Mouse (Mus musculus) heart, embryonic 10.5 days (tissue): ENCODE data around the gene Gpr157. TPM values are rescaled to one million over a fixed set of nuclear protein-coding genes. Genes with fewer than 3 reads are reported as not detected.
"Not testable (repeated sequence)": the region's sequence is repeated elsewhere in the genome, so short reads cannot be mapped to it uniquely, and the experiment has no call there.

Source experiments
- DNase-seq: peaks from one replicate; pipeline ENCODE4 v3.0.0-alpha.2; 2017; ENCODE audit warnings: low spot score
- H3K27ac ChIP-seq: fragments of 300-500 bp; sonication (generic); 2 replicates; pipeline ENCODE4 v1.5.1; 2016; ENCODE audit warnings: mild to moderate bottlenecking
- H3K27me3 ChIP-seq: fragments of 300-500 bp; sonication (generic); 2 replicates; pipeline ENCODE4 v1.6.1; 2016; ENCODE audit warnings: mild to moderate bottlenecking; ENCODE audit not compliant: poor library complexity, insufficient read depth, severe bottlenecking
- H3K36me3 ChIP-seq: fragments of 300-500 bp; sonication (generic); 2 replicates; pipeline ENCODE4 v1.6.1; 2016; ENCODE audit warnings: mild to moderate bottlenecking, moderate library complexity
- H3K4me1 ChIP-seq: fragments of 300-500 bp; sonication (generic); 2 replicates; pipeline ENCODE4 v1.6.1; 2016; ENCODE audit warnings: mild to moderate bottlenecking
- H3K4me3 ChIP-seq: fragments of 300-500 bp; sonication (generic); 2 replicates; pipeline ENCODE4 v1.5.1; 2016; ENCODE audit warnings: mild to moderate bottlenecking, moderate library complexity
- H3K9me3 ChIP-seq: fragments of 300-500 bp; sonication (generic); 2 replicates; pipeline ENCODE4 v1.6.1; 2016; ENCODE audit warnings: mild to moderate bottlenecking, moderate library complexity
- WGBS: fragments of 180-500 bp; shearing (Covaris S2); methylation state at CpG from one replicate; pipeline ENCODE4 v1.1.7; 2016; 5-methylcytosine and 5-hydroxymethylcytosine counted together
- polyA plus RNA-seq: library from polyadenylated mRNA; unstranded; fragments of >200 nt; fragmentation: Nextera tagmentation; extraction: Ambion mirVana; gene quantifications from 2 replicates; pipeline ENCODE4 v1.2.1, GENCODE M21; 2016

The Gpr157 gene
- polyA plus RNA-seq = 0.85 and 2.0 TPM in 2 replicates

- Histone ChIP-seq H3K9me3 (no peaks in the 10 kb centered on the region), H3K4me3 (peak within 1 kb of the TSS; percentile 73), H3K27me3 (peaks cover 39% of the 10 kb centered on the region), H3K4me1 (peaks cover 39% of the 10 kb centered on the region), H3K27ac (peak within 1 kb of the TSS; percentile 84), H3K36me3 (no peaks in the 10 kb centered on the region)
- DNase-seq = peak; percentile 98
- under 1% methylated on average over 54 of the region's 56 CpGs for WGBS
Measured at GRCm38 (mm10) chr4:150087161-150087889, at the start of gene Gpr157. Gene Gpr157 (plus strand): TSS chr4:150087365.

DNA sequence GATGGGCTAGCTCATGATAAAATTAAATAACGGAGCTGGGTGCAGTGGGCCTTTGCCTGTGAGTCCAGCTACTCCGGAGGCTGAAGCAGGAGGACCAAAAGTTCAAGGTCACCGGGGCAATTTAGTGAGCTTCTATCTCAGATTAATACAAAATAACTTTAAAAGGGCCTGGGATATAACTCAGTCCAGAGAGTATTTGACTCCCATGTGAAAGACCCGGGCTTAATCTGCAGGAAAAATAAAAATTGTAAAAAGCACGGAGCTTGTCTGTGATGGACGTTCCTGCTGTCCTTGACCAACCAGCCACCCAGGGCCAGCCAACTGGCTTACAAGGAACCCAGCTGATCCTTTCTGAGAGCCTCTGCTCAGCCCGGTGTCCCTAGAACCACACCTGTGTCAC, 48.6 kb upstream of the Gpr157 start:
- H3K36me3 ChIP-seq = no peaks in the 10 kb centered on the region
- no peaks in the 10 kb centered on the region for H3K9me3 ChIP-seq
- H3K27ac ChIP-seq = no peak overlapping the region
- DNase-seq = no peak
- peaks cover 10% of the 10 kb centered on the region for H3K4me1 ChIP-seq
- H3K27me3 ChIP-seq = peaks cover 39% of the 10 kb centered on the region
- H3K4me3 ChIP-seq = no peak overlapping the region
- WGBS = 81% methylated on average over 7 of the region's 7 CpGs

DNA sequence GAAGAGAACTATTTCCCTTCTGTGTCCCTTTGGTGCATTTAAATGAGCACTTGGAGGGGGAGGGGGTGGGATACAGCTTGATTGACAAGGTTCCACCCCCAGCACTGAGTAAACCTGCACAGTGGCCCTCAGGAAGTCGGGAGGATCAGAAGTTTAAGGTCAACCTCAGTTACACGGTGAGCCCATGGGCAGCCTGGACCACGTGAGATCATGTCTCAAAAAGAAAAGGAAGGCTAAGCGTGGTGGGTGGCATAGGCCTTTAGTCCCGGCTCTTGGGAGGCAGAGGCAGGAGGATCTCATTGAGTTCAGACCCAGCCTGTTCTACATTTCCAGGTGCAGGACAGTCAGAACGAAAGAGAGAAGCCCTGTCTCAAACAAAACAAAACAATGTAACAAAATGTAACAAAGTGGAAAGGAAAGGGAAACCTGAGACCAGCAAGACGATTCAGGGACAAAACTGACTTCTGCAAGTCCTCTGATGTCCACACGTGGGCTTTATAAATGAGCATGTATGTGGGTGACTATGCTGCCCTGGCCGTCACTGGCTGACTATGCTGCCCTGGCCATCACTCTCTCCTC, 47.1 kb upstream of the Gpr157 start:
- Histone ChIP-seq H3K27ac (no peak overlapping the region), H3K27me3 (peaks cover 29% of the 10 kb centered on the region), H3K4me1 (peaks cover 6% of the 10 kb centered on the region; the same call in 1 of the 2 replicates), H3K4me3 (no peak overlapping the region), H3K9me3 (no peaks in the 10 kb centered on the region), H3K36me3 (no peaks in the 10 kb centered on the region)
- 79% methylated on average over 9 of the region's 9 CpGs for WGBS
- DNase-seq = no peak

DNA sequence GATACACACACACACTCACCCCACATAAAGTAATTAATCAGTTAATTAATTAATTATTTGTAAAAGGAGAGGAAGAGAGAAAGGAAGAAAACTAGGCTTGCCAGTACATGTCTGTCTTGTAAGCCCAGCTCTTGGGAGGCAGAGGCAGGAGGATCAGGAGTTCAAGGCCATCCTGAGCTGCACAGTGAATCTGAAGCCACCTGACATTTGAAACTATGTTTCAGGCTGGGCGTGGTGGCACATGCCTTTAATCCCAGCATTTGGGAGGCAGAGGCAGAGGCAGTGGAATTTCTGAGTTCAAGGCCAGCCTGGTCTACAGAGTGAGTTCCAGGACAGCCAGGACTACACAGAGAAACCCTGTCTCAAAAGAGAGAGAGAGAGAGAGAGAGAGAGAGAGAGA, 46.3 kb upstream of the Gpr157 start:
- H3K9me3 ChIP-seq, H3K4me1 ChIP-seq, H3K36me3 ChIP-seq, H3K27ac ChIP-seq, DNase-seq, H3K4me3 ChIP-seq: not testable (repeated sequence)
- H3K27me3 ChIP-seq = peaks cover 33% of the 10 kb centered on the region
- WGBS = 58% methylated on average over 1 of the region's 1 CpGs

- WGBS = 70% methylated on average over 10 of the region's 10 CpGs
- H3K27ac ChIP-seq = no peak overlapping the region
- no peaks in the 10 kb centered on the region for H3K9me3 ChIP-seq
- H3K27me3 ChIP-seq = peaks cover 40% of the 10 kb centered on the region
- no peaks in the 10 kb centered on the region for H3K4me1 ChIP-seq
- H3K36me3 ChIP-seq = no peaks in the 10 kb centered on the region
- DNase-seq = no peak
- no peak overlapping the region for H3K4me3 ChIP-seq
Measured at GRCm38 (mm10) chr4:150041346-150042110, 45.6 kb upstream of the Gpr157 start.

DNA sequence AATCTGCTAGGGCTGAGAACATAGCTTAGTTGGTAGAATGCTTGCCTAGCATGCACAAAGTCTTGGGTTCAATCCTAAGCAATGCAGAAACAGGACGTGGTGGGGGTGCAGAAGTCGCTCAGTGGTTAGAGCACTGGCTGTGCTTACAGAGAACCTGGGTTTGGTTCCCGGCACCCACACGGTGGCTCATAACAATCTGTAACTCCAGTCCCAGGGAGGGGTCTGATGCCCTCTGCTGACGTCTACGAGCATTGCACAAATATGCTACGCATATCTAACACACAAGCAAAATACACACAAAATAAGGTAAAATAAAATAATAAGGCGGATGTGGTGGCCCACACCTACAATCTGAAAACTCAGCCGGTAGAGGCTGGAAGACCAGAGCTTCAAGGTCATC, 43.6 kb upstream of the Gpr157 start:
- Histone ChIP-seq H3K36me3 (no peaks in the 10 kb centered on the region), H3K27me3 (peaks cover 50% of the 10 kb centered on the region), H3K27ac (no peak overlapping the region), H3K9me3 (no peaks in the 10 kb centered on the region), H3K4me3 (no peak overlapping the region), H3K4me1 (peaks cover 14% of the 10 kb centered on the region)
- DNase-seq = no peak
- WGBS = 90% methylated on average over 9 of the region's 9 CpGs

DNA sequence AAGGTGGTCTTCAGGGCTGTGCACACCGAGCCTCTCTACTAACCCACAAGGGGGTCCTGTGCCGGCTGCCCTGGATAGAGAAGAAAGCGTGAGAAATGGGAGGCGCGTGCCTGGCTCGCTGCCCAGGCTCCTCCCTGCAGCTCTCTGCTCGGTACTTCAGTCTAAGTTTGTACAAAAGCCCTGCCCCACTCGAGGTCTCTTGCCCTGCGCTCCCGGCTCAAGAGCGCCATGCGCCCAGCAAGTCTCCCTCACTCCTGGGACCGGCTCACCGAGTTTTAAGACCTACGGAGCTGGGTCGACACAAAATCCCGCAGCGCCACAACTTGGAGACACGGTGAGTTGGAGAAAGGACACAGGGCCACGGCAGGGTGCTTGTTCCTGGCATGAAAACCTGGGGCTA, 39.1 kb upstream of the Gpr157 start:
- DNase-seq = no peak
- under 1% methylated on average over 20 of the region's 20 CpGs for WGBS
- peaks cover 75% of the 10 kb centered on the region for H3K27me3 ChIP-seq
- H3K9me3 ChIP-seq = no peaks in the 10 kb centered on the region
- peaks cover 31% of the 10 kb centered on the region for H3K4me1 ChIP-seq
- H3K27ac ChIP-seq = peak overlapping the region; percentile 73
- H3K4me3 ChIP-seq = peak overlapping the region; percentile 68
- H3K36me3 ChIP-seq = no peaks in the 10 kb centered on the region

- no peak for DNase-seq
- Histone ChIP-seq H3K4me3 (peak overlapping the region; percentile 68), H3K4me1 (peaks cover 31% of the 10 kb centered on the region), H3K9me3 (no peaks in the 10 kb centered on the region), H3K36me3 (no peaks in the 10 kb centered on the region), H3K27me3 (peaks cover 80% of the 10 kb centered on the region), H3K27ac (peak overlapping the region; percentile 73)
- under 1% methylated on average over 49 of the region's 49 CpGs for WGBS
Measured at GRCm38 (mm10) chr4:150048478-150049156, 38.5 kb upstream of the Gpr157 start.

DNA sequence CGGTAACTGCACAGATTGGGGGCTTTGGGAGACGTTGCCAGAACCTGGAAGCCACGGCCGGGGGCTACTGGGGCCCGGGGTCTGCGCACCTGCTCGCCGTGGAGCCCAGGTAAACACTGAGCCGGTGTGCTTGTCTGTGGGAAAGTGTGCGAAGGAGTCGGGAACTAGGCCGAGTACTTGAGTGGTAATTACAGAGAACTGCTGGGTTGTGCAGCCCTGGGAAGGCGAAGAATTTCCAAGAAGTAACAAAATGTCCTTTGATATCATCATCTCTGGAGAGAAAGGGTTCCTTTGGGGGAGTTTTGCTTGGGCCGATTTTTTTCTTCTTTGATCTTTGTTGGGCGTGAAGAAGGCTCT, 38.0 kb upstream of the Gpr157 start:
- Histone ChIP-seq H3K36me3 (no peaks in the 10 kb centered on the region), H3K27ac (peak overlapping the region; percentile 73), H3K27me3 (peaks cover 80% of the 10 kb centered on the region), H3K9me3 (no peaks in the 10 kb centered on the region), H3K4me1 (peaks cover 31% of the 10 kb centered on the region), H3K4me3 (peak overlapping the region; percentile 68)
- WGBS = 14% methylated on average over 15 of the region's 15 CpGs
- DNase-seq = no peak

DNA sequence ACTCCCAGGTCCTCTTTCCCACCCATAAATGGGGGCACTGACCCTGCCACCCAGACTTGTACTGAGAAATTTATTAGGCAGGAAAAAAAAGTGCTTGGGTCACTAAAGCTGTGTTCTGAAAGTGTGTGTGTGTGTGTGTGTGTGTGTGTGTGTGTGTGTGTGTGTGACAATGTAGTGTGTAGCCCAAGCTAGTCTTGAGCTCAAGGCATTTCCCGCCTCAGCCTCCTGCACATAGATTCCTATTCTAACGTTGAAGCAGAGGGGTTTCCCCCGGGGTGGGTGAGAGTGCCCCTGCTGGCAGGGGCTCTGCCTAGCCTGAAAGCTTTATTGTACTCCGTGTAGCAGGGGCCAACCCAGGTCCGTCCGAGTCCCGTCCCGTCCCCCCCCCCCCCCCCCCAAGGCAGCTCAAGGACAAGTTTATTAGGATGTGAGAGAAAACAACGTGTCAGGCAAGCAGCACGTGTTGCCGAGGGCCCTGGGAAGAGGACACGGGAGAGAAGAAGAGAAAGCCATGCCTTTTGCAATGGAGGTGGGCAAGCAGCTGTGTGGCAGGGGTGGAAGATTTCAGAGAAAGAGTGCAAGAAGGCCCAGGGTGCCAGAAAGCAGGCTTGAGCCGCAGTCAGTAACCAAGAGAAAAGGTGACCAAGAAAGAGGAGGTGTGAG, 37.5 kb upstream of the Gpr157 start:
- peaks cover 83% of the 10 kb centered on the region for H3K27me3 ChIP-seq
- DNase-seq = no peak
- peak overlapping the region; percentile 68 for H3K4me3 ChIP-seq
- WGBS = 18% methylated on average over 13 of the region's 13 CpGs
- peaks cover 31% of the 10 kb centered on the region for H3K4me1 ChIP-seq
- no peaks in the 10 kb centered on the region for H3K36me3 ChIP-seq
- no peak overlapping the region for H3K27ac ChIP-seq
- H3K9me3 ChIP-seq = no peaks in the 10 kb centered on the region

DNA sequence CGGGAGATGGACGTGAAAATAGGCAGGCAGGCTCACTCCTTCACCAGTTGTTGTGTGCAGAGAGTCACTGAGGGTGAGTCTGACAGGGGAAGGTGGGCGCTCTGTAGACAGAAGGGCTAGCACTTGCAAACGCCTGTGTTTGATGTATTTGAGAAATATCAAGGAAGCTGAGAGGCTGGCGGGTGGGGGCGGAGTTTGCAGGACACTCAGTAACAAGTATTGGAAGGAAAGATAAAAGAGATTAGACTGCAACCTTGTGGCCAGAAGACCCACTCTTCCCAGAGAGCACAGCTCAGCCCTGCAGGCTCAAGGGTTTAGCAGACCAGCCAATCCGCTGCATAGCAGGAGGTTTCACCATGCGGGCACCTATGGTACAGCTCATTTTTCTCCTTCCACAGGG, 35.7 kb upstream of the Gpr157 start:
- DNase-seq = no peak
- Histone ChIP-seq H3K36me3 (no peaks in the 10 kb centered on the region), H3K4me1 (peaks cover 45% of the 10 kb centered on the region), H3K27ac (no peak overlapping the region), H3K4me3 (no peak overlapping the region), H3K9me3 (no peaks in the 10 kb centered on the region), H3K27me3 (peaks cover 65% of the 10 kb centered on the region)
- WGBS = 64% methylated on average over 8 of the region's 8 CpGs

DNA sequence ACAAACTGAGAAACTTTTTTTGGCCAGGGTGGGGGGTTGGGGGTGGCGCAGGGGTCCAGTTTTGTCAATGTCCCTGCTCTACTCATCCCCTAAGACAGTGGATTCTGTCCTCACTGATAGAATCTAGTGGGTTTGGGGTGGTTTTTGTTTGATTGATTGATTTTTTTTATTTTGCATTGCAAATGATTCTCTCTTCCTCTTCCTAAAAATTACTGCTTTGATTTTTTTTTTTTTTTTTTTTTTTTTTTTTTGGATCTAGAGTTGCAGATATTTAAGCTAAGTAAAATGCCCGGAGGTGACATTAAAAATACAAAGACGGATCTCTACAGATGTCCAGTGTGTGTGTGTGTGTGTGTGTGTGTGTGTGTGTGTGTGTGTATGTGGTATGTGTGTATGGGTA, 34.8 kb upstream of the Gpr157 start:
- 78% methylated on average over 3 of the region's 3 CpGs for WGBS
- Histone ChIP-seq H3K36me3 (0 out of 2 replicates have a peak, but pooled peaks cover 5% of the 10 kb centered on the region), H3K9me3 (no peaks in the 10 kb centered on the region), H3K27ac (no peak overlapping the region), H3K4me3 (no peak overlapping the region), H3K27me3 (peaks cover 57% of the 10 kb centered on the region), H3K4me1 (peaks cover 44% of the 10 kb centered on the region)
- DNase-seq = no peak
